Mouse (Mus musculus): ENCODE results near the gene Ppp4r1. TPM values are rescaled to one million over a fixed set of nuclear protein-coding genes. Genes with fewer than 3 reads are reported as not detected.
A peak's percentile ranks its signal among the peaks of the same experiment; 100 is the strongest.

Ppp4r1 gene
- polyA plus RNA-seq, 1 experiment = 45.5 TPM

GRCm38 (mm10) chr17:65770982-65771915, 11.1 kb upstream of the Ppp4r1 start:
- DNase-seq = peak; percentile 12
- Histone ChIP-seq H3K4me3 (replicated peaks; ENCODE audit: extremely low read depth, low read depth, low read length) (peak overlapping the region; percentile 67), H3K4me1 (ENCODE audit: control insufficient read depth, insufficient read depth, low read length) (peaks cover 11% of the 10 kb centered on the region)
- no peak for TF ChIP-seq CTCF (IDR thresholded peaks at IDR 0.05; ENCODE audit: insufficient read depth, low read length)
- TF ChIP-seq POLR2A (IDR thresholded peaks at IDR 0.05; ENCODE audit: borderline replicate concordance, extremely low read depth, low read depth, low read length) = no peak
- WGBS = 31% methylated on average over 17 of the region's 17 CpGs

GRCm38 (mm10) chr17:65771951-65772934, 10.1 kb upstream of the Ppp4r1 start, which contains the start of gene Rab31:
Rab31 (minus strand) TSS chr17:65772752.
- DNase-seq = peak; percentile 85
- H3K4me3 ChIP-seq (replicated peaks; ENCODE audit: extremely low read depth, low read depth, low read length) = peak within 1 kb of the TSS; percentile 67
- H3K4me1 ChIP-seq (ENCODE audit: control insufficient read depth, insufficient read depth, low read length) = peaks cover 11% of the 10 kb centered on the region
- peak; percentile 64; the same call in 1 of the 2 replicates for TF ChIP-seq POLR2A (IDR thresholded peaks at IDR 0.05; ENCODE audit: borderline replicate concordance, extremely low read depth, low read depth, low read length)
- no peak for TF ChIP-seq CTCF (IDR thresholded peaks at IDR 0.05; ENCODE audit: insufficient read depth, low read length)
- WGBS = 1% methylated on average over 72 of the region's 75 CpGs

GRCm38 (mm10) chr17:65773617-65774016, 8.8 kb upstream of the Ppp4r1 start:
- no peak for DNase-seq
- H3K4me1 ChIP-seq (ENCODE audit: control insufficient read depth, insufficient read depth, low read length) = peaks cover 7% of the 10 kb centered on the region
- 65% methylated on average over 4 of the region's 4 CpGs for WGBS
- no peak overlapping the region for H3K4me3 ChIP-seq (replicated peaks; ENCODE audit: extremely low read depth, low read depth, low read length)
- TF ChIP-seq POLR2A (IDR thresholded peaks at IDR 0.05; ENCODE audit: borderline replicate concordance, extremely low read depth, low read depth, low read length) (no peak), CTCF (IDR thresholded peaks at IDR 0.05; ENCODE audit: insufficient read depth, low read length) (peak; percentile 8; the same call in 1 of the 2 replicates)

DNA sequence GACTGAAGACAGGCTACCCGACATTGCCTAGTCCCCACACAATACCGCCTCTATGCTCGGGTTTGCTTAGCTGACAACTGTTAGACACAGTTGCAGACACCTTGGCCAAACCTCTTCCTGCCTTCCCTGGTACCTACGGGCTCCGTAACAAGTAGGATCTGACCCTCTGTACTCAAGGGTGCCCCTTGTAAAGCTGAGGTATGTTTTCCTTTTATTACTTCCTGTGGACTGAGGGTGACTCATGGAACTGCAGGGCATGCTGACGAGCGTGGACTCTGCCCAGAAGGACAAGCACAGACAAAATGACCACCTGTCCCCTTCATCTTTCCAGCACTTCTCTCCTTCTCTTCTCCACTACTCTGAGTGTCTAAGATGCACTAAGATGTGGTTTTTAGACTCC, 7.9 kb upstream of the Ppp4r1 start:
- Histone ChIP-seq H3K4me3 (replicated peaks; ENCODE audit: extremely low read depth, low read depth, low read length) (no peak overlapping the region), H3K4me1 (ENCODE audit: control insufficient read depth, insufficient read depth, low read length) (peaks cover under 1% of the 10 kb centered on the region)
- no peak for TF ChIP-seq CTCF (IDR thresholded peaks at IDR 0.05; ENCODE audit: insufficient read depth, low read length)
- no peak for TF ChIP-seq POLR2A (IDR thresholded peaks at IDR 0.05; ENCODE audit: borderline replicate concordance, extremely low read depth, low read depth, low read length)
- DNase-seq = no peak
- 47% methylated on average over 7 of the region's 7 CpGs for WGBS

DNA sequence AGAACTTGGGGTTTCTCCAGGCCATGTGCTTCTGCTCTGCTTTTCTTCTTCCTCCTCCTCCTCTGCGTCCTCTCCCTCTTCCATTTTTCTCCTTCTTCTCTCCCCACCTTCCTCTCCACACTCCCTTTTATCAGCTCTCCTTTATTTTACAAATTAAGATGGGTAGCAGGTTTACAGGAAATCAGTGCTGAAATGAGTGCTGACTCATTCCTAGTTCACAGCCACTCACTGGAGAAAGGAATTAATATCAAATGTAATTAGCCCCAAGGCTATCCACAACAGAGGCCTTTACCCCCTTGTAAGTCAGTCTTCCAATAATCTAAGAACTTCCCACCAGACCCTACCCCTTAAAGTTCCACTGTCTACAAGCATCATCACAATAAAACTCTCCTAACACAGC, 6.1 kb upstream of the Ppp4r1 start:
- no peak for TF ChIP-seq CTCF (IDR thresholded peaks at IDR 0.05; ENCODE audit: insufficient read depth, low read length)
- TF ChIP-seq POLR2A (IDR thresholded peaks at IDR 0.05; ENCODE audit: borderline replicate concordance, extremely low read depth, low read depth, low read length) = no peak
- H3K4me3 ChIP-seq (replicated peaks; ENCODE audit: extremely low read depth, low read depth, low read length) = no peak overlapping the region
- WGBS = 90% methylated on average over 1 of the region's 1 CpGs

DNA sequence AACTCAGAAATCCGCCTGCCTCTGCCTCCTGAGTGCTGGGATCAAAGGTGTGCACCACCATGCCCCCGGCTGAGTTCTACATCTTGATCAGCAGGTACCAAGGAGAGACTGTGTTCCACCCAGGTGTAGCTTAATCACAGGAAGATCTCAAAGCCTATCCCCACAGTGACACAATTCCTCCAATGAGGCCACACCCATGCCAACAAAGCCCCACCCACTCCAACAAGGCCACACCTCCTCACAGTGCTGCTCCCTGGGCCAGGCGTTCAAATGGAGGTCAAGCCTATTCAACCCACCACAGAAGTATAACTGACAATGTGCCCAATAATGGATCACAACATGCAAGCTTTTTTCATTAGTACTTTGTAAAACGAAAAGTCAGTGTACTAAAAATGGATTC, 4.9 kb upstream of the Ppp4r1 start:
- H3K4me3 ChIP-seq (replicated peaks; ENCODE audit: extremely low read depth, low read depth, low read length) = no peak overlapping the region
- 85% methylated on average over 4 of the region's 4 CpGs for WGBS
- H3K4me1 ChIP-seq (ENCODE audit: control insufficient read depth, insufficient read depth, low read length) = peaks cover 5% of the 10 kb centered on the region
- DNase-seq = no peak
- TF ChIP-seq POLR2A (IDR thresholded peaks at IDR 0.05; ENCODE audit: borderline replicate concordance, extremely low read depth, low read depth, low read length) = no peak
- TF ChIP-seq CTCF (IDR thresholded peaks at IDR 0.05; ENCODE audit: insufficient read depth, low read length) = no peak

More for the DNA sequence above, 6.1 kb upstream of the Ppp4r1 start:
- H3K4me1 ChIP-seq (ENCODE audit: control insufficient read depth, insufficient read depth, low read length) = no peaks in the 10 kb centered on the region; the same call in none of the 2 replicates
- DNase-seq = no peak

DNA sequence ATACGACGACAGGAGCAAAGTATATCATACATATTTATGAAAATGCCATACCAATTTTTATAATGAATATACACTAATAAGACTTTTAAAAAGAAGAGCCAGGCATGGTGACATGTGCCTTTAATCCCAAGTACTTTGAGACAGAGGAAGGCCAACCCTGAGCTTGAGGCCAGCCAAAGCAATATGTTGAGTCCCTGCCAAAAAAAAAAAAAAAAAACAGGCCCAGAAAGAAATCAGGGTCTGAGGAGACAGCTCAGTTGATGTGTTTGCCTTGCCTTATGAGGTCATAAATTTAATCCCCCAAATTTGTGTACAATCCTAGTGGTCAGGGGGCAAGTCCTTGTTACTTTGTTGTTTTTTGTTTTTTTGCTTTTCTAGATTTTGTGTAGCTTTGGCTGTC, 1.4 kb upstream of the Ppp4r1 start:
- no peak overlapping the region for H3K4me3 ChIP-seq (replicated peaks; ENCODE audit: extremely low read depth, low read depth, low read length)
- WGBS = 85% methylated on average over 2 of the region's 2 CpGs
- TF ChIP-seq CTCF (IDR thresholded peaks at IDR 0.05; ENCODE audit: insufficient read depth, low read length) (no peak), POLR2A (IDR thresholded peaks at IDR 0.05; ENCODE audit: borderline replicate concordance, extremely low read depth, low read depth, low read length) (no peak)

DNA sequence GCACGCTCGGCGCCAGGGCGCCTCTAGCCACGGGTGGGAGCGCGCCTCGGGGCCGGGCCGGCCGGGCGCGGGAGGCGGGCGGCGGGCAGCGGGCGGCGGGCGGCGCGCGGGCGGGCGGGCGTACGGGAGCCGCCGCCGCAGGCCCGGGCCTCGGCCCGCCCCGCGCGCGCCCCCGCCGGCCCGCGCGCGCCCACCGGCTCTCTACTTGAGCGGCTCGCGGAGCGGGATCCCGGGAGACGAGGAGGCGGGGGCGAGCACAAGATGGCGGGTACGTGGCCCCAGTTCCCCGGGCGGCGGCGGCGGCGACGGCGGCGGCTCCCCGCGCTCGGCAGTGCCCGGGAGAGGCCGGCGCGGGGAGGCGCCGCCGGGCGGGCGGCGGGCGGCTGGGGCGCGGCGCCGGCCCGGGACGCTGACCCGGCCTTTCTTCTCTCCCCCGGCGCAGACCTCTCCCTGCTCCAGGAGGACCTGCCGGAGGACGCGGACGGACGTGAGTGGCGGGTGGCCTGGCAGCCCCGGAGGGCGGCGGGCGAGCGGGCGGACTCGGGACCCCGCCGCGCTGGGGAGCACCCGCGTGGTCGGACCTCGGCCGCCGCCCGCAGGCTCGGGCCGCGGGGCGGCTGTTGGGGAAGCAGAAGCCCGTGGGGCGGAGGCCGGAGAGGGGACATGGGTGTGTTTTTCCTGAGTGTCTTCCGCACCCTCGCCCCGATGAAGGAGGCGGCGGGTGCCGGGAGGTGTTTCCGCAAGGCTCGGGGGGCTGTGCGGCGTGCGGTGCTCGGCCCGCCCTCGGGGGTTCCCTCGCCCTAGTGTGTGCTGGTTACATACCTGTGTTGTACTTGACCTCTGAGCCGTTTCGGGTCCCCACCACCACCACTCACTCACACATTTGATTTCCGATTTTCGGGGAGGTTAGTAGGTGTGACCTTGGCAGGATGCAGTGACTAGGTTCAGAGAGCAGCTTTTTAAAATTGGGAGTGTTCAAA, 1.1 kb downstream of the Ppp4r1 start:
- 2% methylated on average over 90 of the region's 135 CpGs for WGBS
- DNase-seq = peak; percentile 72
- TF ChIP-seq POLR2A (IDR thresholded peaks at IDR 0.05; ENCODE audit: borderline replicate concordance, extremely low read depth, low read depth, low read length) (0 out of 2 replicates have a peak, but pooled peaks have one; percentile 17), CTCF (IDR thresholded peaks at IDR 0.05; ENCODE audit: insufficient read depth, low read length) (no peak)
- Histone ChIP-seq H3K4me3 (replicated peaks; ENCODE audit: extremely low read depth, low read depth, low read length) (peak overlapping the region; percentile 83), H3K4me1 (ENCODE audit: control insufficient read depth, insufficient read depth, low read length) (peaks cover 12% of the 10 kb centered on the region)

More for the DNA sequence above, 1.4 kb upstream of the Ppp4r1 start:
- no peak for DNase-seq
- H3K4me1 ChIP-seq (ENCODE audit: control insufficient read depth, insufficient read depth, low read length) = peaks cover 10% of the 10 kb centered on the region

Measured in lung, adult 2 months (tissue).